Mouse (Mus musculus) CH12.LX (cell line): ENCODE measurements at regions not wholly inside any gene's neighbourhood (a gene's known extent, or its start where the extent isn't known, plus 50 kb on each side); places are given as distances from the start of the nearest gene placed in this dataset.

Experiments
- CTCF ChIP-seq, 2 experiments: IDR thresholded peaks in 1 of 2; conservative IDR thresholded peaks in 1 of 2; 2 replicates each; pipeline ENCODE4 v1.5.1; 2011 to 2012; ENCODE audit warnings: low read depth in 2 of 2, low read length in 2 of 2, improper control_type of control experiment in 1 of 2, inconsistent platforms in 1 of 2, mild to moderate bottlenecking in 1 of 2, moderate library complexity in 1 of 2
- ETS1 ChIP-seq: conservative IDR thresholded peaks from 2 replicates; pipeline ENCODE4 v1.6.1; 2012; ENCODE audit warnings: low read depth, mild to moderate bottlenecking, inconsistent platforms, low read length, improper control_type of control experiment, moderate library complexity
- NELFE ChIP-seq: IDR thresholded peaks from 2 replicates; pipeline ENCODE4 v1.6.1; 2011; ENCODE audit warnings: low read depth, low read length, improper control_type of control experiment
- TBP ChIP-seq: conservative IDR thresholded peaks from 2 replicates; pipeline ENCODE4 v1.6.1; 2011; ENCODE audit warnings: low read depth, low read length, improper control_type of control experiment
- TCF12 ChIP-seq: IDR thresholded peaks from 2 replicates; pipeline ENCODE4 v1.6.1; 2014; ENCODE audit warnings: low read depth, mild to moderate bottlenecking, inconsistent platforms, low read length, improper control_type of control experiment

- TF ChIP-seq TCF12 (no peak), TBP (no peak), NELFE (no peak), CTCF (conservative IDR thresholded peaks at IDR 0.05 in 1 of 2, IDR thresholded peaks at IDR 0.05 in 1 of 2; ENCODE audit: low read depth in 2 of 2, low read length in 2 of 2) (no peak), ETS1 (no peak)
Measured at GRCm38 (mm10) chr16:5425908-5426307, 170.1 kb upstream of the Eef2kmt start.
